Mouse (Mus musculus) erythroid progenitor cell, adult 5-6 weeks (primary cell): ENCODE results near the gene Pbx2. TPM values are rescaled to one million over a fixed set of nuclear protein-coding genes. Genes with fewer than 3 reads are reported as not detected.

ENCODE experiments used
- ATAC-seq: replicated peaks from 2 replicates; pipeline ENCODE4 v1.8.0; 2016; ENCODE audit warnings: moderate number of reproducible peaks, mild to moderate bottlenecking, moderate TSS enrichment, inconsistent platforms; ENCODE audit not compliant: poor library complexity, low FRiP score, severe bottlenecking
- total RNA-seq, 2 experiments: library from RNA; stranded (forward) in 1 of 2; stranded (reverse) in 1 of 2; fragments of 150-400 nt in 1 of 2; fragments of 186-747, 209-891 nt in 1 of 2; gene quantifications; 2 replicates each; pipeline versions ENCODE4 v1.2.3 to v1.2.4; 2015 to 2017; ENCODE audit warnings: low replicate concordance in 2 of 2

Pbx2 gene
- total RNA-seq, 2 experiments from 2014 or later: 9.2 to 19.7 TPM

- ATAC-seq: no peak
These were observed 54.9 kb downstream of the Pbx2 start for GRCm38 (mm10) chr17:34645831-34646511.

Other genes starting within 250 kb of the Pbx2 start
- not detected in 2 replicates for gene Btnl2, start 236.4 kb upstream of the Pbx2 start, total RNA-seq (2015; ENCODE audit: low replicate concordance)
- gene Btnl2, start 236.4 kb upstream of the Pbx2 start, total RNA-seq (2017; ENCODE audit: low replicate concordance): not detected in 2 replicates
- gene Btnl1, start 214.1 kb upstream of the Pbx2 start, total RNA-seq (2015; ENCODE audit: low replicate concordance): not detected in 2 replicates
- not detected in 2 replicates for gene Btnl1, start 214.1 kb upstream of the Pbx2 start, total RNA-seq (2017; ENCODE audit: low replicate concordance)
- gene BC051142, start 192.4 kb upstream of the Pbx2 start, total RNA-seq (2015; ENCODE audit: low replicate concordance): not detected in 2 replicates
- not detected in 2 replicates for gene BC051142, start 192.4 kb upstream of the Pbx2 start, total RNA-seq (2017; ENCODE audit: low replicate concordance)
- gene Btnl4, start 113.9 kb upstream of the Pbx2 start, total RNA-seq (2015; ENCODE audit: low replicate concordance): not detected in 2 replicates
- gene Btnl4, start 113.9 kb upstream of the Pbx2 start, total RNA-seq (2017; ENCODE audit: low replicate concordance): 0.51 TPM in 1 of 2 replicates, not detected in the other
- not detected in 2 replicates for gene Btnl6, start 73.9 kb upstream of the Pbx2 start, total RNA-seq (2015; ENCODE audit: low replicate concordance)
- 0.39 and 0.61 TPM in 2 replicates for gene Btnl6, start 73.9 kb upstream of the Pbx2 start, total RNA-seq (2017; ENCODE audit: low replicate concordance)
- gene Notch4, start 27.0 kb upstream of the Pbx2 start, total RNA-seq (2015; ENCODE audit: low replicate concordance): under 0.01 TPM in 1 of 2 replicates, not detected in the other
- not detected in 2 replicates for gene Notch4, start 27.0 kb upstream of the Pbx2 start, total RNA-seq (2017; ENCODE audit: low replicate concordance)
- 21.8 and 24.1 TPM in 2 replicates for gene Gpsm3, start 1.5 kb upstream of the Pbx2 start, total RNA-seq (2015; ENCODE audit: low replicate concordance)
- gene Gpsm3, start 1.5 kb upstream of the Pbx2 start, total RNA-seq (2017; ENCODE audit: low replicate concordance): 4.9 and 22.2 TPM in 2 replicates
- gene Ager, start 6.6 kb downstream of the Pbx2 start, total RNA-seq (2015; ENCODE audit: low replicate concordance): 0.84 and 1.1 TPM in 2 replicates
- gene Ager, start 6.6 kb downstream of the Pbx2 start, total RNA-seq (2017; ENCODE audit: low replicate concordance): 1.7 TPM in 1 of 2 replicates, not detected in the other
- 39.4 and 63.8 TPM in 2 replicates for gene Rnf5, start 12.4 kb downstream of the Pbx2 start, total RNA-seq (2015; ENCODE audit: low replicate concordance)
- 16.6 and 24.9 TPM in 2 replicates for gene Rnf5, start 12.4 kb downstream of the Pbx2 start, total RNA-seq (2017; ENCODE audit: low replicate concordance)
- 12.6 and 17.3 TPM in 2 replicates for gene Agpat1, start 13.0 kb downstream of the Pbx2 start, total RNA-seq (2015; ENCODE audit: low replicate concordance)
- 8.0 and 10.3 TPM in 2 replicates for gene Agpat1, start 13.0 kb downstream of the Pbx2 start, total RNA-seq (2017; ENCODE audit: low replicate concordance)
- gene Egfl8, start 24.7 kb downstream of the Pbx2 start, total RNA-seq (2015; ENCODE audit: low replicate concordance): 3.2 TPM in 1 of 2 replicates, not detected in the other
- not detected in 2 replicates for gene Egfl8, start 24.7 kb downstream of the Pbx2 start, total RNA-seq (2017; ENCODE audit: low replicate concordance)
- gene Ppt2, start 37.2 kb downstream of the Pbx2 start, total RNA-seq (2015; ENCODE audit: low replicate concordance): 6.7 and 13.0 TPM in 2 replicates
- gene Ppt2, start 37.2 kb downstream of the Pbx2 start, total RNA-seq (2017; ENCODE audit: low replicate concordance): 3.2 and 4.0 TPM in 2 replicates
- not detected in 2 replicates for gene Prrt1, start 38.3 kb downstream of the Pbx2 start, total RNA-seq (2015; ENCODE audit: low replicate concordance)
- gene Prrt1, start 38.3 kb downstream of the Pbx2 start, total RNA-seq (2017; ENCODE audit: low replicate concordance): not detected in 2 replicates
- gene Fkbpl, start 53.5 kb downstream of the Pbx2 start, total RNA-seq (2015; ENCODE audit: low replicate concordance): 2.5 TPM in 1 of 2 replicates, not detected in the other
- 2.6 and 4.9 TPM in 2 replicates for gene Fkbpl, start 53.5 kb downstream of the Pbx2 start, total RNA-seq (2017; ENCODE audit: low replicate concordance)
- gene Atf6b, start 55.9 kb downstream of the Pbx2 start, total RNA-seq (2015; ENCODE audit: low replicate concordance): 5.4 and 8.3 TPM in 2 replicates
- gene Atf6b, start 55.9 kb downstream of the Pbx2 start, total RNA-seq (2017; ENCODE audit: low replicate concordance): 2.6 and 5.0 TPM in 2 replicates
- gene Tnxb, start 79.3 kb downstream of the Pbx2 start, total RNA-seq (2015; ENCODE audit: low replicate concordance): not detected in 2 replicates
- not detected in 2 replicates for gene Tnxb, start 79.3 kb downstream of the Pbx2 start, total RNA-seq (2017; ENCODE audit: low replicate concordance)
- 0.36 TPM in 1 of 2 replicates, not detected in the other for gene C4b, start 152.6 kb downstream of the Pbx2 start, total RNA-seq (2015; ENCODE audit: low replicate concordance)
- gene C4b, start 152.6 kb downstream of the Pbx2 start, total RNA-seq (2017; ENCODE audit: low replicate concordance): under 0.01 and 2.1 TPM in 2 replicates
- gene Cyp21a1, start 213.3 kb downstream of the Pbx2 start, total RNA-seq (2015; ENCODE audit: low replicate concordance): not detected in 2 replicates
- not detected in 2 replicates for gene Cyp21a1, start 213.3 kb downstream of the Pbx2 start, total RNA-seq (2017; ENCODE audit: low replicate concordance)
- gene Stk19, start 245.7 kb downstream of the Pbx2 start, total RNA-seq (2015; ENCODE audit: low replicate concordance): 12.6 and 18.0 TPM in 2 replicates
- 20.5 and 22.2 TPM in 2 replicates for gene Stk19, start 245.7 kb downstream of the Pbx2 start, total RNA-seq (2017; ENCODE audit: low replicate concordance)
- gene Dxo, start 245.8 kb downstream of the Pbx2 start, total RNA-seq (2015; ENCODE audit: low replicate concordance): 49.4 and 52.0 TPM in 2 replicates
- gene Dxo, start 245.8 kb downstream of the Pbx2 start, total RNA-seq (2017; ENCODE audit: low replicate concordance): 13.4 and 26.7 TPM in 2 replicates